Mouse (Mus musculus) brain, embryonic 14.5 days (tissue): ENCODE data around the gene Cdc25b.

ENCODE experiments used
- CTCF ChIP-seq: fragments of 200-500 bp; IDR thresholded peaks from 2 replicates; pipeline ENCODE4 v1.5.1; 2012; ENCODE audit warnings: inconsistent platforms, mild to moderate bottlenecking, moderate library complexity, borderline replicate concordance; ENCODE audit not compliant: insufficient read depth, insufficient read length; ENCODE audit errors: extremely low read depth
- POLR2A ChIP-seq: fragments of 200-500 bp; IDR thresholded peaks from 2 replicates; pipeline ENCODE4 v1.6.1; 2012; ENCODE audit warnings: mild to moderate bottlenecking, inconsistent platforms, borderline replicate concordance; ENCODE audit not compliant: poor library complexity, insufficient read depth, insufficient read length, severe bottlenecking; ENCODE audit errors: extremely low read depth

GRCm38 (mm10) chr2:131209125-131209795 is 22.5 kb downstream of the Cdc25b start:
- no peak for TF ChIP-seq POLR2A
- no peak for TF ChIP-seq CTCF
